Mouse (Mus musculus) layer of hippocampus, postnatal 36 days (tissue): ENCODE results near the gene Catsperg2. TPM values are rescaled to one million over a fixed set of nuclear protein-coding genes. Genes with fewer than 3 reads are reported as not detected.
"Not testable (repeated sequence)": the region's sequence is repeated elsewhere in the genome, so short reads cannot be mapped to it uniquely, and the experiment has no call there.

Source experiments
- DNase-seq, 2 experiments: peaks; one replicate each; pipeline ENCODE4 v3.0.0; 2022
- microRNA-seq, 2 experiments: library from miRNA; unstranded; fragments of <30 nt; microRNA quantifications; one replicate each; pipeline ENCODE4 v1.2.0; 2021
- total RNA-seq, 2 experiments: library from RNA; stranded (reverse); gene quantifications; 2 replicates each; pipeline ENCODE4 v1.2.3; 2021

The Catsperg2 gene
- under 1 TPM; 0.28 to 0.37 TPM for total RNA-seq

- DNase-seq, result not testable (repeated sequence)
Measured at GRCm38 (mm10) chr7:29726860-29727259, at the start of gene Catsperg2. Catsperg2 (minus strand) TSS chr7:29727032.

DNA sequence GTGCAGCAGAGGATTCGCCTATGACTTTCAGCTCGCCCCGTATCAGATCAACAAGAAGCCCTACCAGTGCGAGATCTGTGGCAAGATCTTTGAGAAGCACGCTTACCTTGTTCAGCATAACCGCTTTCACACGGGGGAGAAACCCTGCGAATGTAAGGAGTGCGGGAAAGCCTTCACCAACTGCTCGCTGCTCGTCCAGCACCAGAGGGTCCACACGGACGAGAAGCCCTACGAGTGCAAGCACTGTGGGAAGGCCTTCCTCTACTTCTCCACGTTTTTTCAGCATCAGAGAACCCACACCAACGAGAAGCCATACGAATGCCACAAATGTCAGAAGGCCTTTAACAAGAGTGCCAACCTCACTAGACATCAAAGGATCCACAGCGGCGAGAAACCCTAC lies 49.7 kb upstream of the Catsperg2 start:
- no peak for DNase-seq

- no peak for DNase-seq
Measured at GRCm38 (mm10) chr7:29774371-29774770, 47.5 kb upstream of the Catsperg2 start.

- no peak for DNase-seq
Measured at GRCm38 (mm10) chr7:29773503-29773902, 46.7 kb upstream of the Catsperg2 start.

GRCm38 (mm10) chr7:29768980-29769379 lies 42.1 kb upstream of the Catsperg2 start:
- DNase-seq, result no peak

- peak; percentile 89 to 90 for DNase-seq
Measured at GRCm38 (mm10) chr7:29768090-29768900, 41.5 kb upstream of the Catsperg2 start, which contains the start of gene Zfp84. Zfp84 (plus strand) TSS chr7:29768552.

- peak; percentile 84 to 85 for DNase-seq
Measured at GRCm38 (mm10) chr7:29767058-29767686, 40.3 kb upstream of the Catsperg2 start.

DNA sequence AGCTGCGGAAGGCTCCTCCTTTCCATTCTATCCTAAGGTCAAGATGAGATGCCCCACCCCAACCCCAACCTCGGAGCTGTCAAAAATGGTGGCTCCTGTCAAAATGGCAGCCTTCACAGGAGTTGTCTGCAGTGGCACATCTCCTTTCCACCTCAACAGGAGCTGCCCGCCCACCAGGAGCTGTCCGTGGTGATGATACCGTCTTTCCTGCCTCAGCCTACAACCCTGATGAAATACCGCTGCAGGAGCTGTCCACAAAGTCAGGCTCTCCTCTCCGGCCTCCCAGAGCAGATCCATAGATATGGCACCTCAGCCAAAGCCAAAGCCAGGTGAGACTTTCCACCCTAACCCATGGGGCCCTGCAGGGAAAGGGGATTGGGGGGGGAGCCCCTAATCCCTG lies 37.9 kb upstream of the Catsperg2 start:
- DNase-seq, result no peak

DNA sequence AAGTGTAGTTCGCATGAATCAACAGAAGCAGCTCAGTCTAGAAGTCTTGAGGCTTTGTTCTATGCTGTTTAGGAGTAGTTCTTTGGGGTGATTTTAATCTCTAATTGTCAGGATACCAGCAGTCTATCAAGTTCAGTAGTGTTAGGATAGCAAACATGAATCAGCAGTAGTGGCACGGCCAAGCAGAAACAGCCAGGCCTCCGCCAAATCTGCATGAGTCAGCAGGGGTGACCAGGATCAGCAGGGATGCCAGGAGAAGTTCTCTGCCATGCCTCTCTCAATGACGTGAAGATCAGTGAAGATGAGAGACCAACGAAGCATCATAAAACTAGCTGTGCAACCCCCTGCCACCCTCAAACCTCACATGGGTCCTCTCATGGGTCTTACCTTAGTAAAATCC lies 33.6 kb upstream of the Catsperg2 start:
- no peak for DNase-seq

GRCm38 (mm10) chr7:29742258-29742657 lies 15.4 kb upstream of the Catsperg2 start:
- DNase-seq, result no peak

DNA sequence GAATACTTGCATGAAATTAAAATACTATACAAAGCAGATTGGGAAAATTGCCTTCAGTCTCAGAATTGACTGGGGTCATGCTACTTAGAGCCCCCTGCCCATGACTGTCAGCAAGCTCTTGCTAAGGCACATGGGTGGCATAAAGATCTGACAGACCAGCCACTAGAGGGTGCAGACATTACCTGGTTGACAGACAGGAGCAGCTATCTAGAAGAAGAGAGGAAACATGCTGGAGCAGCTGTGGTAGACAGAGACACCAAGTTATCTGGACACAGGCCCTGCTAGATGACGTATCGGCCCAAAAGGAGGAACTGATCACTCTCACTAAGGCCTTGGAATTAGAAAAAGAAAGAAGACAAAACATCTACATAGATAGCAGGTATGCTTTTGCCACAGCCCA lies 1.2 kb upstream of the Catsperg2 start:
- DNase-seq, result no peak

DNA sequence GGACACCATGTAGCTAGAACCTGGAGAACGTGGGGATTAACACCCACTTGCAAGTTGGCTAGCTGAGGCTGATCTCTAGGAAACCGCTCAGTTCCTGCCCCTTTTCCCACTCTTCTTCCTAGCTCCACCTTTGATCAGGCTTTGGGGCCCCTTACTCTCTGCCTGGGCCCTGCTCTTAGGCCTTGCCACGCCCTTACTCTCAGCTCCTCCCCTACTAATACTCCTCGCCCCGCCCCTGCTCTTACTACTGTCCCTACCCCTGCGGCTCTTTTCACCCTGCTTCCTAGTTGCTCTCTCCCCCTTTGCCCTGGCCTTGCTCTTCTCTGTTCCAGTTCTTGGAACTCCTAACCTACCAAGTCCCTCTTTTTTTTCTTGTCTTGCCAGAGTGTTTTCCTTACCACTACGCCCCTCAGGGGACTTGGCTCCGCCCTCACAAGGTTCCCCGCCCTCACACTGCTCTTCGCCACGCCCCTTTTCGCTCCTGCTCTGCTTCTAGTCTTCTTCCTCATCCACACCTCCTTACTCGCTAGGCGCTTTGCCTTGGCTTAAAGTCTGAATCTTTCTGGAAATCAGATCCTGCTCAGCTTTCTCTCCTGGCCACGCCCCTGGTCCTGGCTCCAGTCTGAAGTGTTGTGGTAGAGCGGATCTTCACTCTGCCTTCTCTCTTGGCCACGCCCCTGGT lies 1.2 kb downstream of the Catsperg2 start:
- not testable (repeated sequence) for DNase-seq

DNA sequence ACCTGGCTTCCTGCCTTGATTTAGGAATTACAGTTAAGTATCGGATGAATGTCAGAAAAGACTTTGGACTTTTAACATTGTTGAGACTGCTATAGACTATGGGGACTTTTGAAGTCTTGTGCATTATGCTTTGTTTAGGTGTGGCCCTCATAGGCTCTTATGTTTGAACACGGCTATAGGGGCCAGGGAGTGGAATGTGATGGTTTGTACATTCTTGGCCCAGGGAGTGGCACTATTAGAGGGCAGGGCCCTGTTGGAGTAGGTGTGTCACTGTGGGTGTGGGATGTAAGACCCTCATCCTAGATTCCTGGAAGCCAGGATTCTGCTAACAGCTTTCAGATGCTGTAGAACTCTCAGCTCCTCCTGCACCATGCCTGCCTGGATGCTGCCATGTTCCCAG lies 17.9 kb downstream of the Catsperg2 start:
- DNase-seq, result not testable (repeated sequence)

DNA sequence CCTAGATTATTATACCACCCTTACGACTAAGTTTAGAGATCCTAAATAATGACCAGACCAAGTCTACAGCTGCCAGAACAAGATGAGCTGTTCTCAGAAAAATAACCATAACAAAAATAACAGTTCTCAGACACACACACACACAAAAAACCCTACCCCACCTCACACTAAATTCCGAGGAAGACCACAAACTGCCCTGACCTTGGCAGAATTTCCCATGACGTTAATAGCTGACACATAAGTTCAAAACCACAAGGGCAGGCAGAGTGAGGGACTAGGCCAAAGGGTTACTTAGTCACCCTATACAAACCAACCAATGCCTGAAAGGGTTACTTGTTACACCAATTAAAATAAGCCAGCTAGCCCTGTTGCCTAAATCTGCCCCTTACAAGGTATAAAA lies 31.6 kb downstream of the Catsperg2 start:
- DNase-seq, result not testable (repeated sequence)

GRCm38 (mm10) chr7:29681868-29682267 lies 45.0 kb downstream of the Catsperg2 start:
- DNase-seq, result no peak

Small RNAs within 50 kb of the gene (microRNA-seq; reads per million reads assigned to microRNA genes)
- 3.0 to 3.2 reads per million in 2 experiments for gene Mir1964

Other genes with a start within 250 kb of the Catsperg2 start
- 100 to 1,000 TPM; 242 to 252 TPM for gene Sipa1l3, start 208.4 kb downstream of the Catsperg2 start, total RNA-seq
- gene Zfp84, start 41.5 kb upstream of the Catsperg2 start, total RNA-seq, result 10 to 100 TPM; 20.9 TPM
- 10 to 100 TPM in 1 of 2 experiments, 1 to 10 TPM in 1; 9.9 to 10.4 TPM for gene Zfp30, start 57.0 kb upstream of the Catsperg2 start, total RNA-seq
- 10 to 100 TPM; 21.5 to 24.0 TPM for gene Zfp790, start 89.1 kb upstream of the Catsperg2 start, total RNA-seq
- 10 to 100 TPM; 18.3 to 25.5 TPM for gene Zfp940, start 126.6 kb upstream of the Catsperg2 start, total RNA-seq
- gene Zfp420, start 132.9 kb upstream of the Catsperg2 start, total RNA-seq, result 10 to 100 TPM; 17.4 to 18.3 TPM
- gene Zfp27, start 179.5 kb upstream of the Catsperg2 start, total RNA-seq, result 10 to 100 TPM; 19.2 to 20.8 TPM
- gene Zfp383, start 181.2 kb upstream of the Catsperg2 start, total RNA-seq, result 1 to 10 TPM; 9.1 to 9.8 TPM
- 10 to 100 TPM; 16.3 to 19.6 TPM for gene Zfp74, start 227.1 kb upstream of the Catsperg2 start, total RNA-seq